Mouse (Mus musculus) thymus, adult 2 months (tissue): ENCODE data around the gene Bcl7c. TPM values are rescaled to one million over a fixed set of nuclear protein-coding genes. Genes with fewer than 3 reads are reported as not detected.

Source experiments
- DNase-seq: peaks from one replicate; pipeline ENCODE4 v3.0.0; 2021
- H3K27ac ChIP-seq: fragments of 200-500 bp; 2 replicates; pipeline ENCODE4 v1.5.1; 2012; ENCODE audit warnings: low read length, control low read depth; ENCODE audit not compliant: control insufficient read depth, insufficient read depth
- H3K27me3 ChIP-seq: fragments of 200-500 bp; 2 replicates; pipeline ENCODE4 v1.6.1; 2012; ENCODE audit warnings: mild to moderate bottlenecking, low read length, moderate library complexity, mixed read lengths; ENCODE audit not compliant: control insufficient read depth, insufficient read depth
- H3K36me3 ChIP-seq: fragments of 200-500 bp; 2 replicates; pipeline ENCODE4 v1.6.1; 2012; ENCODE audit warnings: mild to moderate bottlenecking, low read length, moderate library complexity; ENCODE audit not compliant: control insufficient read depth, insufficient read depth
- H3K4me1 ChIP-seq: fragments of 200-500 bp; replicated peaks from 2 replicates; pipeline ENCODE4 v1.6.1; 2012; ENCODE audit warnings: low read length; ENCODE audit not compliant: control insufficient read depth, insufficient read depth
- H3K4me3 ChIP-seq: fragments of 200-500 bp; 2 replicates; pipeline ENCODE4 v1.5.1; 2012; ENCODE audit warnings: mild to moderate bottlenecking, low read length, control low read depth, moderate library complexity; ENCODE audit not compliant: control insufficient read depth, insufficient read depth
- CTCF ChIP-seq: fragments of 200-500 bp; IDR thresholded peaks from 2 replicates; pipeline ENCODE4 v1.5.1; 2012; ENCODE audit warnings: mild to moderate bottlenecking, control low read depth, low read length, moderate library complexity, borderline replicate concordance; ENCODE audit not compliant: control insufficient read depth, poor library complexity, insufficient read depth; ENCODE audit errors: extremely low read depth
- POLR2A ChIP-seq: fragments of 200-500 bp; IDR thresholded peaks from 2 replicates; pipeline ENCODE4 v1.6.1; 2012; ENCODE audit warnings: mild to moderate bottlenecking, low read length, control low read depth, moderate library complexity; ENCODE audit not compliant: control insufficient read depth, poor library complexity, insufficient read depth; ENCODE audit errors: extremely low read depth
- WGBS: fragments of 180-500 bp; shearing (Covaris S2); methylation state at CpG from one replicate; pipeline ENCODE4 v1.1.7; 2018; 5-methylcytosine and 5-hydroxymethylcytosine counted together
- polyA plus RNA-seq: library from polyadenylated mRNA; depleted of rRNA; stranded (reverse); fragments of >200 nt; gene quantifications from 2 replicates; pipeline ENCODE4 v1.2.3, GENCODE M21; 2012

Bcl7c gene
- polyA plus RNA-seq, 1 experiment: 61.2 TPM

GRCm38 (mm10) chr7:127686740-127687449, 21.8 kb downstream of the Bcl7c start:
- Histone ChIP-seq H3K27ac (no peak overlapping the region), H3K36me3 (no peaks in the 10 kb centered on the region), H3K4me1 (no peaks in the 10 kb centered on the region), H3K27me3 (no peaks in the 10 kb centered on the region), H3K4me3 (no peak overlapping the region)
- WGBS: 94% methylated on average over 11 of the region's 11 CpGs
- TF ChIP-seq CTCF (no peak), POLR2A (no peak)
- DNase-seq: no peak

- 94% methylated on average over 14 of the region's 14 CpGs for WGBS
- TF ChIP-seq POLR2A: no peak
- TF ChIP-seq CTCF: no peak
- Histone ChIP-seq H3K27me3 (no peaks in the 10 kb centered on the region), H3K27ac (no peak overlapping the region), H3K4me3 (no peak overlapping the region), H3K36me3 (no peaks in the 10 kb centered on the region), H3K4me1 (no peaks in the 10 kb centered on the region)
- no peak for DNase-seq
These were observed 23.3 kb downstream of the Bcl7c start for GRCm38 (mm10) chr7:127685304-127686018.

DNA sequence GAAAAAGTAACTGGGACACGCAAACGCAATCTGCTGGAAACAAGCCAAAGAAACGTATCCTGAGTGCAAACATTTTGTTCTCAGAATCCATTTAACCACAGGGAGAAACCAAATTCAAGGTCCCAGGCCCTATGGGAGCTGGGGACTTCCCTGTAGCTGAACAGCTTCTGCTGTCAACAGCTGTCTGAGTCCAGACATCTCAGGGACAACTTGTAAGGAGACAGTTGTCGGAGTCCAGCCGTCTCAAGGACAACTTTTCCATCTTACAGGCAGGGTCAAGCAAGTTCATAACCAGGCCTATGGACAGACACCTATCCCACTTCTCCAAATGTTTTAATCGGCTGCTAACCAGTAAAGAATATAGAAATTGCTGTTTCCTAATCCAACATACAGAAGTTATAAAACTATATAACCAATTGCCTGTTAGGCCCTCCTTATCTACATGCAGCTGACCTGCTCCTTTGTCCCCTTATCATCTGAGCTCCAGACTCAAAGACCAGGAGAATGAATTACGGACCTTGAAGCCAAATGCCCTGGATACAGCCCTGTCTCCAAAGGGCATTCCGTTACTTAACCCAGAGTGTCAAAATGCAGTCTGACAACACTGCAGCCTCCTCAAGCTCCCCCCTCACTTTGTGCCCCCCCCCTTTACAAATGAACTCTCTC, 26.7 kb downstream of the Bcl7c start:
- H3K4me3 ChIP-seq: no peak overlapping the region
- H3K36me3 ChIP-seq: no peaks in the 10 kb centered on the region
- H3K27me3 ChIP-seq: no peaks in the 10 kb centered on the region
- no peak for DNase-seq
- WGBS: 95% methylated on average over 8 of the region's 8 CpGs
- no peak for TF ChIP-seq POLR2A
- TF ChIP-seq CTCF: no peak
- no peaks in the 10 kb centered on the region for H3K4me1 ChIP-seq
- H3K27ac ChIP-seq: no peak overlapping the region

DNA sequence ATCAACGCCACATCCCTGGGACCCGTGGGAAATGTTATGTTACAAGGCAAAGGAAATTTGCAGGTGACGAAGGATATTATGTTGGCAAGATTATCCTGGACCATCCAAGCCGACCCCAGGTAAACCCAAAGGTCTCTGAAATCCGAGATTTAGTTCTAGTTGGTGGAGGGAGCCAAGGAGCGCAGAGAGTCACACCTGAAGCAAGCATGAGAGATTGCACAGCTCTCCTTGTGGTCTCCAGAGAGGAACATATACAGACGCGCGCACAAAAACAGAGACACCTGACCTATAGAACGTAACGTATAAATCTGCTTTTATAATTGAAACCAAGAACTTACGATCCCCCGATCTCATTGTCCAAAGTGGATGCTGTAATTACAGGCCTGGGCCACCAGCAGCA, 28.2 kb downstream of the Bcl7c start:
- WGBS: 96% methylated on average over 13 of the region's 13 CpGs

DNA sequence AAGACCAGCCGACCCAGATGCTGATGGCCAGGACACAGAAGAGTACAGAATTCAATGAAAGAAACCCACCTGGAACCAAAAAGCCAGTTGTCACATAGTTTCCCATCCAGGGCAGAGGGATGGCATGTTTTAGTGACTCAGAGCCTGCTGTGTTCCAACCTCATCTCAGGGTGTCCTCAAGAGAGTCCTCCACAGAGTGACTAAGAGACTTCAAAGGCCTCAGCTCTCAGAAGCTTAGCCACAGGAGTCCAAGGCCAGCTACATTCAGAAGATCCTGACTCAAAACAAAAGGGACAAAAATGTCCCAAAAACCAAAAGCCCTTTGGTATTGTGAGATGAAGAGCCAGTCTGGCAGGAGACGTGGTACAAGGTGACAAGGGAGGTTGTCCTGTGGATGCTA, 29.9 kb downstream of the Bcl7c start:
- Histone ChIP-seq H3K27me3 (no peaks in the 10 kb centered on the region), H3K4me3 (no peak overlapping the region), H3K27ac (no peak overlapping the region), H3K36me3 (no peaks in the 10 kb centered on the region), H3K4me1 (no peaks in the 10 kb centered on the region)
- 86% methylated on average over 2 of the region's 2 CpGs for WGBS
- no peak for TF ChIP-seq POLR2A
- no peak for TF ChIP-seq CTCF
- no peak for DNase-seq

More for the DNA sequence above, 28.2 kb downstream of the Bcl7c start:
- no peaks in the 10 kb centered on the region for H3K4me1 ChIP-seq
- H3K4me3 ChIP-seq: no peak overlapping the region
- DNase-seq: no peak
- H3K27me3 ChIP-seq: no peaks in the 10 kb centered on the region
- no peak overlapping the region for H3K27ac ChIP-seq
- TF ChIP-seq CTCF: no peak
- no peak for TF ChIP-seq POLR2A
- no peaks in the 10 kb centered on the region for H3K36me3 ChIP-seq

DNA sequence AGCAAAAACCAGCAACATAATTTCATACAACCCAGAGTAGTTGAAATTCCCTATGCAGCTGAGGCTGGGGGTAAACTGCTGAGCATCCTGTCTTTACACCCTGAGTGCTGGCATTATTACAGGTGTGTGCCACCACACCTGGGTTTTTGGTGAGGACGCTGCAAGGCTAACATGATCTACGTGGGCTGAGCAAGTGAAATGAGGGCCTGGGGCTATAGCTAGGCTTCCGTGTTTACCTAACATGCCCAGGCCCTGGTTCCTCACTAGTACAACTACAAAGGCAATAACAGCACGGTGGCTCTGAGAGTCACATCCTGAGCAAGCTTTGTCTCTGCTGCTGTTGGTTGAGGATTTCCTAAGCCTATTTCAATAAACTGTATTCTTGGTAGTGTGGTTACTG, 31.1 kb downstream of the Bcl7c start:
- WGBS: 97% methylated on average over 4 of the region's 4 CpGs
- no peak for DNase-seq
- TF ChIP-seq CTCF (no peak), POLR2A (no peak)

GRCm38 (mm10) chr7:127677077-127677476, 31.7 kb downstream of the Bcl7c start:
- peak; percentile 88 for TF ChIP-seq CTCF
- TF ChIP-seq POLR2A: no peak
- Histone ChIP-seq H3K36me3 (no peaks in the 10 kb centered on the region), H3K27me3 (no peaks in the 10 kb centered on the region), H3K27ac (no peak overlapping the region), H3K4me3 (no peak overlapping the region), H3K4me1 (no peaks in the 10 kb centered on the region)
- peak; percentile 73 for DNase-seq
- 74% methylated on average over 6 of the region's 6 CpGs for WGBS

More for the DNA sequence above, 31.1 kb downstream of the Bcl7c start:
- Histone ChIP-seq H3K27me3 (no peaks in the 10 kb centered on the region), H3K36me3 (no peaks in the 10 kb centered on the region), H3K4me1 (no peaks in the 10 kb centered on the region), H3K27ac (no peak overlapping the region), H3K4me3 (no peak overlapping the region)
